In genomic region chr10:9900315-9901070, GRCm38 (mm10) we compare ENCODE assay signal across 7 mouse cellular contexts. TPM values are rescaled to one million over a fixed set of nuclear protein-coding genes. Genes with fewer than 3 reads are reported as not detected.
A peak's percentile ranks its signal among the peaks of the same experiment; 100 is the strongest.
DNase-seq lines count a peak whose midpoint lies in the region.

No protein-coding gene starts in this region.

- H3K4me3 ChIP-seq in erythroblast, embryonic 14.5 days (replicated peaks) = peak overlapping the region; percentile 77

- no peaks in the 10 kb centered on the region; the same call in none of the 2 replicates for H3K36me3 ChIP-seq in erythroblast, embryonic 14.5 days (ENCODE audit: control insufficient read depth)

- no peaks in the 10 kb centered on the region for H3K27me3 ChIP-seq in erythroblast, embryonic 14.5 days (ENCODE audit: control insufficient read depth)

- no peaks in the 10 kb centered on the region for H3K9me3 ChIP-seq in erythroblast, embryonic 14.5 days (ENCODE audit: control insufficient read depth, low read length)

- H3K4me1 ChIP-seq in erythroblast, embryonic 14.5 days (ENCODE audit: control insufficient read depth) = peaks cover 27% of the 10 kb centered on the region

- intact Hi-C loops in heart, postnatal 25 days (cut with DNase I) = no loop called here

- peak; percentile 22 for DNase-seq in MEL-GATA-1-ER (ENCODE audit: extremely low read depth, low read depth)
- peak; percentile 13 to 14 for DNase-seq in adrenal gland, postnatal 4 days (ENCODE audit: low spot score in 2 of 2)
- peak; percentile 8 for DNase-seq in heart, postnatal 25 days (ENCODE audit: low spot score)
- peak; percentile 31 to 49 for DNase-seq in layer of hippocampus, postnatal 25 days (ENCODE audit: extremely low spot score in 1 of 2, low spot score in 1 of 2)
- peak; percentile 49 for DNase-seq in lung, postnatal 14 days
- peak; percentile 41 for DNase-seq in retina, postnatal 7 days (ENCODE audit: low read depth, low spot score)

RNA-seq across cellular contexts. Expression of gene Stxbp5, which starts 0.4 kb away (rescaled TPM):
- total RNA-seq in adrenal gland, postnatal 4 days (2021) = 10 to 100 TPM; 28.9 to 33.1 TPM
- polyA plus RNA-seq in erythroblast, embryonic 14.5 days (2012) = 0.24 and 0.30 TPM in 2 replicates
- 10 to 100 TPM in 1 of 2 experiments, 1 to 10 TPM in 1; 9.5 to 12.2 TPM for total RNA-seq in heart, postnatal 25 days (2021)
- total RNA-seq in layer of hippocampus, postnatal 25 days (2021) = 100 to 1,000 TPM in 1 of 2 experiments, 10 to 100 TPM in 1; 99.0 to 114 TPM

Comparison
In these comparisons a context has a peak if more than half of its experiments do, and no peak if none do; other contexts are left out.
1. Peak in every context shown above with its lines: DNase-seq and H3K4me3 ChIP-seq.